Mouse (Mus musculus): Measurements from ENCODE around the gene Tigd4.
"Not testable (repeated sequence)": the region's sequence is repeated elsewhere in the genome, so short reads cannot be mapped to it uniquely, and the experiment has no call there.

Tigd4 gene

GRCm38 (mm10) chr3:84593274-84593673 lies at the start of gene Tigd4:
TSS of gene Tigd4 (plus strand) at chr3:84593574.
- DNase-seq: no peak

DNA sequence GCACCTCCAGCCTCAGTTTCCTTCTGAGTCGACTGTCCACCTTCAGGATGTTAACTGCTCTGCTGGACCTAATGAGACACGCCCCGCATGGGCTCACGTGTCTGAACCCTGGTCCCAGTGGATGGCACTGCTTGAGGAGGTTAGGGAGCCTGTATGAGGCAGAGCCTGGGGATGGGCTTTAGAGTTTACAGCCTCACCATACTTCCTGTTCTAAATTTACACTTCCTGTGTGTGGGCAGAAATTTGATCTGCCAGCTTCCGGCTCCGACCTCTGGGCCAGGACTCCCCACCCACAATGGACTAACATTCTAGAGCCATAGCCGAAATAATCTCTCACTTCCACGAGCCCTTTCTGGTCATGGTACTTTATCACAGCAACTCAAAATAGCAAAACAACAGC lies 46.2 kb upstream of the Tigd4 start:
- DNase-seq: no peak

GRCm38 (mm10) chr3:84555780-84556179 lies 37.6 kb upstream of the Tigd4 start:
- DNase-seq: no peak

DNA sequence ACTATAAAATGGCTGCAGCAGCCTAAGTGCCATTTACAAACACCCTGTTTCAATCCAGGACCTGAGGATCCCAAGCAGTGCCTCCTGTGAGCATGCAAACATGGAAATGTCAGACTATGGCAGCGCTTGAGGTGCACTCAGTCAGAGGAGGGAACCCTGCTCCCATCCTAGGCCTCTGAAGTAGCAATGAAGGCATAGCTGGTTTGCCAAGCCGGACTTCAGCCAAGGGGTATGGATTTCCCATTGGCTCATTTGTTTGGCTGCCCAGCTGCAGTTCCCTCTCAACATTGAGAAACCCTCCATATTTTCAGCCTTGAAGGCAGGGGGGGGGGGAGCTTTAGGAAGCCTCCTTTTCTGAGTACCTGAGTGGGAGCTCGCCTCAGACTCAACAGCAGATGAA lies 35.1 kb upstream of the Tigd4 start:
- no peak for DNase-seq

DNA sequence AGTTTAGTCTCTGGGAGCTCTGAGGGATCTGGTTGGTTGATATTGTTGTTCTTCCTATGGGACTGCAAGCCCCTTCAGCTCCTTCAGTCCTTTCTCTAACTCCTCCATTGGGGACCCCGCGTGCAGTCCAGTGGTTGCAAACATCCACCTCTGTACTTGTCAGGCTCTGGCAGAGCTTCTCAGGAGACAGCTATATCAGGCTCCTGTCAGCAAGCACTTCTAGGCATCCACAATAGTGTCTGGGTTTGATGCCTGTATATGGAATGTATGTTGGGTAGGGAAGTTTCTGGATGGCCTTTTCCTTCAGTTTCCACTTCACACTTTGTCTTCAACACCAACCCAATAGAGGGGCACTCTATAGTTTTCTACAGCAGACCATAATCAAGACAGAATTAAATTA lies 30.5 kb upstream of the Tigd4 start:
- DNase-seq: not testable (repeated sequence)

- DNase-seq: no peak
These were observed 30.0 kb upstream of the Tigd4 start for GRCm38 (mm10) chr3:84563415-84563814.

- no peak for DNase-seq
These were observed 24.8 kb upstream of the Tigd4 start for GRCm38 (mm10) chr3:84568540-84568939.

GRCm38 (mm10) chr3:84569587-84569986 lies 23.8 kb upstream of the Tigd4 start:
- no peak for DNase-seq

GRCm38 (mm10) chr3:84570501-84570900 lies 22.9 kb upstream of the Tigd4 start:
- DNase-seq: no peak

GRCm38 (mm10) chr3:84580716-84581115 lies 12.7 kb upstream of the Tigd4 start:
- DNase-seq: no peak

- DNase-seq: no peak
These were observed 11.7 kb upstream of the Tigd4 start for GRCm38 (mm10) chr3:84581696-84582022.

DNA sequence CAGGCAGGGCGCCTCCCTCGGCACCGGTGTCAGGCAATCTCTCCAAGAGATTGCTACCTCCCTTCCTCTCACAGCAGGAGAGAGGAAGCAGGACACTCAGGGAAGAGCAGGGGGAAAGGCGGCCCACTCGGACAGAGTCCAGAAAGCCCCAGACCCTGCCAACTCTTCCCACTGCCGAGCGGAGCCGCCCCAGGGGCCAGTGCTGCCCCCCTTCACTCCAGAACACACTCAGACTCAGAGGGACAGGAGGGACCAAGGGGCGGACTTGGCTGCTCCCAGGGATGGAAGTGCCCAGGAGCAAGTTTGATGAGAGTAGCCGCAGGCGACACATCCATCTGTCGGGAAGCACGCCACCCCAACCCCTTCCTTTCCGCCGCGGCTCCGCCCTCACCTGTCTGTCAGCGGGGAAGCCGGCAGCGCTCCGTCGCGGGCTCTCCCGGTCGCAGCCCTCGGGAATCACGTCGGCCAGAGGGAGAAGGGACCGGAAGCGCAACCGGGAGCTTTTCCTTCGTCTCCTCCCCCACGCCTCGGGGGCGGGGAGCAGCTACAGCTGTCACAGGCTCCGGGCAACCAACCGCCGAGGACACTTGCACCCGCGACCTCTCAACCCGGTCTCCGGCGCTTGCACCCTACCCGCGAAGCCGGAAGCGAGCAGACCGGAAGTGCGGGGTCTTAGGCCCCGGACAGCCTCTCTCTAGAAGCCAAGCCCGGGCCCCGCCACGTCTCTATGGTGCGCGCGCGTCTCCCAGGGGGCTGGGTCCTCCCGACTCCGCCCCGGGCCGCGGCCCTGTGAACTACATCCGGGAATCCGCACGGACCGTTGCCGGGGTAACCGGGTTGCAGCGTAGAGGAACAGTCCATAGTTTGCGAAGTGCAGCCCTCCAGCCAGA lies 11.1 kb upstream of the Tigd4 start, which contains the start of gene Arfip1:
TSS of gene Arfip1 (minus strand) at position 603 of the 890 bp plus-strand sequence.
- DNase-seq: peak; percentile 96

GRCm38 (mm10) chr3:84582913-84583276 lies 10.5 kb upstream of the Tigd4 start:
- no peak for DNase-seq

DNA sequence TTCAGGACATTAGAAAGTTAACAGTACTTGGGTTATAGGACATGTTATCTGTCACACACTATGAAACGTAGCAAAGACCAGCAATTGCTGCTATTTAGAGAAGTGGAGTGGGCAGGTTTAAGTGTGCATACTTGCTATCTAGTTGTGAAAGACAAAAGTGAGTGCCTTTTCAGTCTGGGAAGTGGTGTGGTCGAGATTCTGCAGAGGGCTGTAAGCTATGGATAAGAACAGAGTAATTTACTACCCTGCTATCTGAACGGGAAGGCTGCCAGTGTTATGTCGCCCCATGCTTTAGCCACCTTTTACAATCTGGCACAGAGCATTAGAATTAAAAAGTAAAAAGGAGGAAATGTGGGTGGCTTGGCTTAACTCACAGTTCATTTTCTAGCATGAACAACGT lies 6.6 kb upstream of the Tigd4 start:
- DNase-seq: no peak

DNA sequence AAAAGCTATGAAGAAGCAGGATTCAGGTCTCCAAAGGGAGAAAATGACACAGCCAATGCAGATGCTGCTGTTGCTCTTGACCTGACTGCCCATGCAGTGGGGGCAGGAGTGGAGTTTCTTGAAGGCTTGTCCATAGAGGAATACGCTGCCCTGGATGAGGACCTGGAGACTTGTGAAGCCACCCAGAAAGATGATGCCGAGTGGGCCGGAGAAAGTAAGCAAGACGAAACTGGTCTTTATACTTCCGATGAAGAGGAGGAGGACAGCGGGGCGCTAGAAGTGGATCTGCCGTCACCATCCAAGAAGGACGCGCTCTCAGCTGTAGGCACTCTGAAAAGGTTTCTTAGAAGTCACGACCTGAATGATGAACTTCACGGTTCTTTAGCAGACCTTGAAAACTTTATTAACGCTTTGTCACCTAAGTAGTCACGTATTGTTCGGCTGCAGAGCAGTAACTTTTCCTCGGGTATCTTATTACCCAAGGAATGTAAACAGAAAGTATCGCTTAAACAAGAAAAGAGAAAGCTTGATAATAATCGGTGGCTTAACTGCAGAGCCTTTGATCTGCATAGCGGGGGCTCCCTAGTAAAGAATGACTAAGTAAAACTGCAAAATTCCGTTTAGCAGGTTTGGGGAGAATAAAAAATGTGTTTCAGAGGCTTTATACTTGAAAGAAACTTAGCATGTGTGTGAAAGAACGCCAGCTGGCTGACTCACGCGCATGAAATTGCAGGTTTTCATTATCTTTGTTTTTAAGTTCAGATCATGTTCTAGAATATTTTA lies 1.7 kb downstream of the Tigd4 start:
- no peak for DNase-seq

- DNase-seq: no peak
These were observed 2.4 kb downstream of the Tigd4 start for GRCm38 (mm10) chr3:84595677-84596234.

- DNase-seq: no peak
These were observed 4.8 kb downstream of the Tigd4 start for GRCm38 (mm10) chr3:84597996-84598734.

- no peak for DNase-seq
These were observed 5.4 kb downstream of the Tigd4 start for GRCm38 (mm10) chr3:84598756-84599155.

DNA sequence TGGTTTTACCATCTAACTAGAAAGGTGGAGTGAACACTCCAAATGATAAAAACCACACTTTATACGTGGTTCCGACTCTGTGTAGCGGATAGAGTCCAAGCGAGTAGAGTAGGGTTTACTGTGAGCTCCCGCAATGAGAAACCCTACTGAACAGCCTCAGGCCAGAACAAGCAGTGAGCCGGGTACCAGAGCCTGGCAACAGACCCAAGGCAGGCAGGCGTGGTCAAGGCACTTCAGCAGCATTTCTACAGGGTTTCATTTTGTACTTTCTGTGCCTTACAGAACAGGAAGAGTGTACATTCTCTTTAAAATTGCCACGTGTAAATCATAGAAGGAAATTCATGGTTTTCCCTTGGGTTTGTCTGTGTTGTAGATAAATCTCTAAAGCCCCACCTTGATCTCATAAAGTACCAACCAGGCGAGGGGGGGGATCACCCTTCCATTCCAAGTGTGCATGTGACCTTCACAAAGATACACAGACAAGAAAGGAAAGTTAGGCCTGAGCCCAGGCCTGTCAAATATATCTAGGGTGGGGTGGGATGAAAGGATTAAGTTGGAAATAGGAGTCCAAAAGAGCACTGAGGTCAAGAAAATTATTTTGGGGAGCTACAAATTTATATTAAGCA lies 8.6 kb downstream of the Tigd4 start:
- DNase-seq: no peak

- DNase-seq: no peak
These were observed 9.4 kb downstream of the Tigd4 start for GRCm38 (mm10) chr3:84602759-84603158.

- no peak for DNase-seq
These were observed 9.8 kb downstream of the Tigd4 start for GRCm38 (mm10) chr3:84603212-84603611.

DNA sequence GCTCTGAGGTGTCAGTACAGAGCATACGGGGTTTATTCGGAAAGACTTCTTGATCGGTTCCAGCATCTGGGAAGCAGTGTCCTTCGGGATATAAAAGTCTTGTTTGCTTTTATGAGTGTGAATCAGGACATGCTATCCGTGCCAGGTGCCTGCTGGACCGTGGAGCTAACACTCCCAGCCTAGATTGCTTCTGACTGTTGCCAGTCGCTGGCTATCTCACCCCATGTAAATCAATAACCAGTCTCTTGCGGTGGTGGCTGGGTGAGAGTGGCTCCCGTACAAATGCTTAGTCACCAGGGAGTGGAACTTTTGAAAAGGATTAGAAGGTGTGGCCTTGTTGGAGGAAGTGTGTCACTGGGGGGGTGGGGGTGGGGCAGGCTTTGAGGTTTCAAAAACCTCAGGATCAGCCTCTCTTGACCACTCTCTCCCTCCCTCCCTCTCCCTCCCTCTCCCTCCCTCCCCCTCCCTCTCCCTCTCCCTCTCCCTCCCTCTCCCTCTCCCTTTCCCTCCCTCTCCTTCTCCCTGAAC lies 16.9 kb downstream of the Tigd4 start:
- no peak for DNase-seq
